Mouse (Mus musculus) left cerebral cortex, postnatal 25 days (tissue): ENCODE measurements around the gene Gmppa. TPM values are rescaled to one million over a fixed set of nuclear protein-coding genes. Genes with fewer than 3 reads are reported as not detected.

Source experiments
- DNase-seq, 2 experiments: peaks; one replicate each; pipeline ENCODE4 v3.0.0; 2022; ENCODE audit warnings: low spot score in 2 of 2, mixed read lengths in 1 of 2
- intact Hi-C: fragments of 180-260 bp; cut with DNase I; formaldehyde crosslinking; loops from one replicate; pipeline ENCODE4 v1.15.1; 2025
- total RNA-seq, 2 experiments: library from RNA; stranded (reverse); gene quantifications; 2 replicates each; pipeline ENCODE4 v1.2.3; 2021

The Gmppa gene
- total RNA-seq, 2 experiments from 2014 or later = 58.8 to 61.0 TPM

DNA sequence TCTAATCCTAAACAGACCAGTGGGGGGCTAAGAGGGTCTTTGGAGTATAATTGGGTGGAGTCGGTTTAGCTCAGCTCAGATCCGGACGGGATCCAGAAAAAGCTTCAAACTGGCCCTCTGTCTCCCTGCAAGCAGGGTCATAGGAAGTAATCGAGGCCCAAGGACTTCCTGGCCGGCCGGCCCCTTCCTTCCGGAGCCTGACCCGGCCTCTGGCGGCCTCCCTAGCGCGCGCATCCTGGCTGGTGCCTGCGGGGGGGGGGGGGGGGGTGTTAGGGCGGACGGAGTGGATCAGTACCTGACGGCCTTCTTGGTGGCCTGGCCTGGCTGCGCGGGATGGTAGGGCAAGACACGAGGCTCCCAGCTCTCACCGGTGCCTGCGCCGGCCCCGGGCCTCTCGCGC, 42.8 kb downstream of the Gmppa start:
- DNase-seq = no peak

DNA sequence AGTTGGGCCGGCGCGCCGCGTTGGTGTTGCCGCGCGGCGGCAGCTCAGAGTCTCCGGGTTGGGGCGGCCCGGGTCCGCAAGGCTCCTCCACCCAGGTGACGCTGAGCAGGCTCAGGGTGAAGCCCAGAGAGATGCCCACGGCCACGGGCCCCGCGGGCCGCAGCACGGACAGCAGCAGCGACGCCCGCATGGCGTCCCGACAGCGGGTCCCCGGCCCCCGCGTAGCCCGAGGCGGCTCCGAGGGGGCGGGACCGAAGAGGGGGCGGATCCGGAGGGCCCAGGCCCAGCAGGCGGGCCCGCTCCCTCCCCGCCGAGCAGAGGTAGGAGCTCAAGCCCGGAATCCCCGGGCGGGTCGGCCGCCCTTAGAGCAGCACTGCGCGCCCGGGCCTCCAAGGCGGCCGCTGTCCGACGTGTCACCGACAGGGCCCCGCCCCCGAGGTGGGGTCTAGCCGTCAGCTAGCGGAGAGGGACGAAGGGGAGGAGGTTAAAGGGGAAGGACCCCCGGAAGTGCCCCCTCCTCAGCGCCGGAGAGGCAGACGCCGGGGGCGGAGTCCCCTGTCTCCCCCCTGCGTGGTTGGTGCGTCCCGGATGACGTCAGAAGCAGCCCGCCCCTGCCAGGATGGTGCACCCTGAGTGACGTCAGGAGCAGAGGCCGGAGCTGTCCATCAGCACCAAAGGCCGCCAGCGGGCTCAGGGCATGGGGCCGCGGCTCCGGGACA, 43.3 kb downstream of the Gmppa start, which contains the start of the genes Chpf and Tmem198:
Chpf (minus strand) TSS at position 392 of the 719 bp plus-strand sequence.
Tmem198 (plus strand) TSS at position 617 of the 719 bp plus-strand sequence.
- DNase-seq = peak; percentile 98 to 99
- intact Hi-C loops = no loop called here

More for the DNA sequence above, 42.8 kb downstream of the Gmppa start:
- intact Hi-C loops = no loop called here

DNA sequence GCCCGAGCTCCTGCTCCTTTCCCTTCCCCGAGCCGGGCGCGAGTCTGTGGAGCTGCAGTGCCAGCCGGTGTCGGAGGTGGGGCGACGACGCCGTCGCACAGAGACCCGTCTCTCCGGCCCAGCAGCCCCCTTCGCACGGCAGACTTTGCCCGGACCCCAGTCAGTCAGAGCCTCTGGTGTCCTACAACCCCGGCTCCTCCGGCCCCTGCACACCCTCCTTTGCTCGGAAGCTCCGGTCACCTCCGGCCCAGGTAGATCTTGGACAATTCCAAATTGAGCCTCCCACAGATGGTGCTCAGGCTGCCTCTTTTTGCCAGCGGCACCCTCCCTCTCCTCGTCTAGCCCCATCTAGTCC, 43.9 kb downstream of the Gmppa start:
- intact Hi-C loops = no loop called here

DNA sequence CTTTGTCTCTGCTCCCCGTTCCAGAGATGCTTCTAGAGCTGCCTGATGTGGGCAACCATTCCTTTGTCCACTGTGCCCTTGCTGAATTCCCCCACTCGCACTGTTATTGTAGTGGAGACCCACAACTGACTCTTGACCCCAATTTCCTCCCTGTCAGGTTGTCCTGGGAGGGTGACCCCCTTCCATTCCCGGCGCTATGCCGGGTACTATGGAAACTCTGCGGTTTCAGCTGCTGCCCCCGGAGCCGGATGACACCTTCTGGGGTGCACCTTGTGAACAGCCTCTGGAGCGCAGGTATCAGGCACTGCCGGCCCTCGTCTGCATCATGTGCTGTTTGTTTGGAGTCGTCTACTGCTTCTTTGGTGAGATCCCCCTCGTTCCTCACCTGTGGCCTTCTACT, 44.3 kb downstream of the Gmppa start:
- DNase-seq = peak in 1 of 2 experiments; percentile 31
- intact Hi-C loops = loop anchor here (2.0 kb wide), 1 partner anchor 109 kb away; no protein-coding TSS in a partner anchor

More for the DNA sequence above, 43.9 kb downstream of the Gmppa start:
- DNase-seq = no peak

DNA sequence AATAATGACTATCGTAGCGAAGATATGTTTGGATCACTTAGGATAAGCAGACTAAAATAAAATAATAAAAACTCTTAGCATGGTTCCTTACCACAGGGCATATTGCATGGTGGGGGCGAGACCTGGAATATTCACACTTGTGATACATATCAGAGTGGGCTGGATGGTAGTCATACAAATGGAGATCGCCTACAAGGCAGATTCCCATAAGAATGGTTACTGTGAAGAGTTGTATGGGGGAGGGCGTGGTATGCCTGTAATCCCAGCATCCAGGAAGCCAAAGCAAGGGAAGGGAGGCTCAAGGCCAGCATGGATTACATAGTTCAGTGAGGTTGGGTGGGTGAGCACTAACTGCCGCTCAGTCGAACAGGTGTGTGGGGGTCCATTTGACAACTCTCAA, 45.0 kb downstream of the Gmppa start:
- peak in 1 of 2 experiments; percentile 82 for DNase-seq
- intact Hi-C loops = loop anchor here (2.0 kb wide), 1 partner anchor 108 kb away; no protein-coding TSS in a partner anchor

DNA sequence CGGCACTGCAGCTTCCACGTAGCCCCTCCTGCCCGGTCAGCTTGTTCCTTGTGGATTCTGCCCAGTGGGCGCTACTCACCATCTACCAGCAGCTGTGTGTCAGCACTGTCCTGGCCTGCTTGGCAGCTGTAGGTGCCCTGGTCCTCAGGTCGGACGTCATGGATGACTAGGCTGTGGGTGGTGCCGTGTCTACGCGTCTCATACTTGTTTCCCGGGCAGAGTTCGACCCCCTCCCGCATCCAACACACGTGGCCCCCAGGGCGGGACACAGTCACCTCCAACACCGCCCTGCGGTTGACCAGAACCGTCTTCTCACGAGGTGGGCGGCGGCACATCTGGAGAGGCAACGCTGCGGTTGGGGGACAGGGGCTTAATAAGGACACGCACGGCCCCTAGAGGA, 50.8 kb downstream of the Gmppa start:
- intact Hi-C loops = no loop called here
- DNase-seq = no peak

DNA sequence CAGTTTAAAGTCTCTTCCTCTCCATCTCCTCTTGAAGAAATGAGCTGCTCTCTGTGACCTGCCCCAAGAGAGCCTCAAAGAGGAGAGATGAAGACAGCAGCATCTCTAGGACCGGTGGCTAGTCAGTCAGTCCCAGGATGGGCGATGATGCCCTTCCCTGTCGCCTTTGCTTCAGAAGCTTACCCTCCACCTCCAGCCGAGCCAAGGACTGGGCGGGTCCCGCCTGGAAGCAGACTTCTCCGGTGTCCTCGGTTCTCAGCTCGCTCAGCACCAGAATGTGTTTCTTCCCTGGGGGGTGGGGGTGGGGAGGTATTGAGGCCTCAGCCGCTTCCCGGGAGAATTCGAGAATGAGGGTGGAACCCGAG, 51.3 kb downstream of the Gmppa start:
- no peak for DNase-seq

DNA sequence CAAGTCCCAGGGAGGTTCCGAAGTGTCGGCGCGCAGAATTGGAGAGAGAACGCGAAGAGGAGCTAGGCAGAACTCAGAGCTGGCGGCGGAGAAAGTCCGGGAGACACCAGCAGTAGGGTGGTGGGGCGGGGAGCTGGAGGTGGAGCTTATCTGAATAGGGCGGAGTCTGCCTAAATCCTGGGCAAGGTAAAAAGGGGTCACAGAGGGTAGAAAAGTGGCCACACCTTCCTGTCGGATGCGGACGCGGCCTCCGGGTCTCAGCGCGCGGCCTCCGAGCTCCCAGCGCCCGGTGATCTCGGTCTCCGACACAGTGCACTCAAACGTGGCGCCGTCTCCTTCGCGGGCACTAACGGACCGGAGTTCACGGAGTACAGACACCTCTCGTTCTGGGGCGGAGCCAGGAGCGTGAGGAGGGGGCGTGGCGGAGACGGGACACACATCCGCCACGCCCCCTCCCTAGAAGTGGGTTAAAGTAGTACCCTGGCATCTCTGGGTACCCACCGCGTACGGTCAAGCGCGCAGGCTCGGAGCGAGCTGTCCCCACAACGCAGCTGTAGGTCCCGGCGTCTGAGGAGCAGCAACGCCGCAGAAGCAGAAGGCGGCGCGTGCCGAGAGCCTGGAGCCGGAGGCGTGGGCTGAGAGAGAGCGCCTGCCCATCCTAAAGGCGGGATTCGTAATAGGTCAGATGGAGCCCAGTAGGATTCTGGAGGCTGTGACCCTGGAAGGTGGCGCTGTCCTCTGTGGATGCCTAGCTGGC, 51.9 kb downstream of the Gmppa start:
- intact Hi-C loops = no loop called here
- peak; percentile 65 to 66 for DNase-seq

More for the DNA sequence above, 51.3 kb downstream of the Gmppa start:
- intact Hi-C loops = no loop called here

DNA sequence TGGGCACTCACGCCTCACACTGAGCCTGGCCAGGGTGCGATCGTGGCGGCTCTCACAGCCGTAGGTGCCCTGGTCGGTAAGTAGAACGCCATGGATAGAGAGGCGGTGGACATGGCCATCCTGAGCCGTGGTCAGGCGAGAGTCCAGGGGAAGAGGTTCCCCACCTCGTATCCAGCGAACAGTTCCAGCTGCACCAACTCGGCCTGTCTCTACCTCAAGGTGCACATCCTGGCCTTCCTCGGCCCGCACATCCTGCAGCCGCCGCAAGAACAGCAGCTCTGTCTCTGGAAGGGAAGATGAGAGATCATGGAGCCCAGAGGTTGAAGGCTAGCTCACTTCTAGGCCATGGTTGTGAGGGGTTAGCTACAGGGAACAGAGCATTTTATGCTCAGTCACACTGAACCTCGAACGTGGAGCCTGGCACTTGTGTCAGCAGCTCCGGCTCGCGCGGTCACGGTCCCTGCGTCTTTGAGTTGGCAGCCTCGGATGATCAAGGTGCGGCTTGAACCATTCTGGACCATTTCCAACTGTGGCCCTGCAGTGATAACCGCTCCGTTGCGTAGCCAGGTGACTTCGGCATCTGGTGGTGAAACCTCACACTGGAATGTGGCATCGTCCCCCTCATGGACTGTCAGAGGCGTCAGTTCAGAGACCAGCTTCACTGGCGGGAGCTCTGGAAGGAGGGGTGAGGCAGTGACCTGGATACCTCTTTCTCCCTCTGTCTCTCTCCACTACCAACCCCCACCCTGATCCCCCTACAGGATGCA, 55.2 kb downstream of the Gmppa start:
- intact Hi-C loops = no loop called here
- no peak for DNase-seq

DNA sequence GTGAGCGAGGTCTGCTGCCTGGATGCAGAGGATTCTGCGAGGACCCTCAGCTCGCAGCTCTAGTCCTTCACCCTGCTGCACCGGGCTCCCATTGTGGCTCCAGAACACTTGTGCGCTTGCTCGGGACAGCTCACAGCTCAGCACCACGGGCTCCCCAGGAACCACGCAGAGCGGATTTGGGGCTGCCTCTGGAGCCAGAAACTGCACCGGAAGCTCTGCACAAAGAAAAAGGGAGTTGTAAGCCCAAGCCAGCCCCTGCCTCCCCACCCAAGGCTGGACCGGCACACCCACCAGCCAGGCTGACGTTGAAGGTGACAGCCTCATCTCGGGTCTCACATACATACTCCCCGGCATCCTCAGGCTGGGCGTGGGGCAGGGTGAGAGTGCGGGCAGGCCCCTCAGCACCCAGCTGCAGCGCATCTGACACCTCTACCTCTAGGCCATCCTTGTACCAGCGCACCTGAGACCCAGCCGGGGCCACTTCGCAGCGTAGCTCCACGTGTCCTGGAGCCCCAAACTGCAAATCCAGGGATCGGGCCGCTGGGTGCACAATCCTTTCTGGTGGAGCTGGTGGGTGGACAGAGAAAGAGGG, 56.9 kb downstream of the Gmppa start:
- DNase-seq = no peak
- intact Hi-C loops = no loop called here

Other genes starting within 250 kb of the Gmppa start
- 10 to 100 TPM; 21.9 to 27.8 TPM for gene Ankzf1, start 243.8 kb upstream of the Gmppa start, total RNA-seq
- 100 to 1,000 TPM; 134 to 137 TPM for gene Atg9a, start 243.7 kb upstream of the Gmppa start, total RNA-seq
- 10 to 100 TPM; 14.3 to 15.4 TPM for gene Glb1l, start 225.1 kb upstream of the Gmppa start, total RNA-seq
- 10 to 100 TPM; 92.2 to 94.4 TPM for gene Stk16, start 225.1 kb upstream of the Gmppa start, total RNA-seq
- gene Tuba4a, start 216.1 kb upstream of the Gmppa start, total RNA-seq = 100 to 1,000 TPM; 682 to 699 TPM
- gene A630095N17Rik, start 203.8 kb upstream of the Gmppa start, total RNA-seq = not detected
- gene Dnajb2, start 199.5 kb upstream of the Gmppa start, total RNA-seq = 10 to 100 TPM; 86.2 to 91.0 TPM
- gene Ptprn, start 171.4 kb upstream of the Gmppa start, total RNA-seq = 100 to 1,000 TPM; 491 to 494 TPM
- gene Resp18, start 157.5 kb upstream of the Gmppa start, total RNA-seq = 100 to 1,000 TPM; 115 to 126 TPM
- gene Dnpep, start 117.9 kb upstream of the Gmppa start, total RNA-seq = 10 to 100 TPM; 48.9 to 52.5 TPM
- 1 to 10 TPM in 1 of 2 experiments, under 1 TPM in 1; 0.99 to 1.1 TPM for gene Des, start 75.6 kb upstream of the Gmppa start, total RNA-seq
- 100 to 1,000 TPM; 192 to 208 TPM for gene Speg, start 60.6 kb upstream of the Gmppa start, total RNA-seq
- gene Asic4, start 14.5 kb downstream of the Gmppa start, total RNA-seq = 10 to 100 TPM; 10.4 to 20.6 TPM
- 10 to 100 TPM; 82.1 to 82.4 TPM for gene Chpf, start 43.4 kb downstream of the Gmppa start, total RNA-seq
- gene Tmem198, start 43.6 kb downstream of the Gmppa start, total RNA-seq = 100 to 1,000 TPM in 1 of 2 experiments, 10 to 100 TPM in 1; 92.9 to 111 TPM
- gene Obsl1, start 70.5 kb downstream of the Gmppa start, total RNA-seq = 10 to 100 TPM; 28.6 to 29.0 TPM
- 10 to 100 TPM; 23.2 to 26.9 TPM for gene Inha, start 71.1 kb downstream of the Gmppa start, total RNA-seq
- 10 to 100 TPM; 35.3 to 36.7 TPM for gene Stk11ip, start 85.6 kb downstream of the Gmppa start, total RNA-seq
- gene Slc4a3, start 110.3 kb downstream of the Gmppa start, total RNA-seq = 100 to 1,000 TPM; 171 to 180 TPM